Mouse (Mus musculus) midbrain, embryonic 15.5 days (tissue): ENCODE results near the gene Bpifb2. TPM values are rescaled to one million over a fixed set of nuclear protein-coding genes. Genes with fewer than 3 reads are reported as not detected.

Source experiments
- ATAC-seq: fragments of 200-750 bp; cut with Nextera tagmentation; replicated peaks from 2 replicates; pipeline ENCODE4 v1.8.0; 2017; ENCODE audit warnings: moderate TSS enrichment
- H3K27ac ChIP-seq: fragments of 300-500 bp; sonication (generic); 2 replicates; pipeline ENCODE4 v1.5.1; 2015; ENCODE audit warnings: mild to moderate bottlenecking, inconsistent platforms
- H3K27me3 ChIP-seq: fragments of 300-500 bp; sonication (generic); replicated peaks from 2 replicates; pipeline ENCODE4 v1.6.1; 2015; ENCODE audit warnings: inconsistent platforms
- H3K36me3 ChIP-seq: fragments of 300-500 bp; sonication (generic); replicated peaks from 2 replicates; pipeline ENCODE4 v1.6.1; 2015; ENCODE audit warnings: inconsistent platforms
- H3K4me1 ChIP-seq: fragments of 300-500 bp; sonication (generic); 2 replicates; pipeline ENCODE4 v1.6.1; 2015; ENCODE audit warnings: inconsistent platforms
- H3K4me2 ChIP-seq: fragments of 300-500 bp; sonication (generic); 2 replicates; pipeline ENCODE4 v1.6.1; 2015; ENCODE audit warnings: inconsistent platforms, mild to moderate bottlenecking, moderate library complexity
- H3K4me3 ChIP-seq: fragments of 300-500 bp; sonication (generic); 2 replicates; pipeline ENCODE4 v1.5.1; 2015; ENCODE audit warnings: mild to moderate bottlenecking, inconsistent platforms
- H3K9ac ChIP-seq: fragments of 300-500 bp; sonication (generic); 2 replicates; pipeline ENCODE4 v1.6.1; 2015; ENCODE audit warnings: mild to moderate bottlenecking, inconsistent platforms
- H3K9me3 ChIP-seq: fragments of 300-500 bp; sonication (generic); 2 replicates; pipeline ENCODE4 v1.6.1; 2016; ENCODE audit warnings: inconsistent platforms
- WGBS: fragments of 180-500 bp; shearing (Covaris S2); methylation state at CpG from one replicate; pipeline ENCODE4 v1.1.7; 2015; ENCODE audit warnings: mixed read lengths; 5-methylcytosine and 5-hydroxymethylcytosine counted together
- polyA plus RNA-seq: library from polyadenylated mRNA; unstranded; fragments of >200 nt; fragmentation: Nextera tagmentation; extraction: Ambion mirVana; gene quantifications from 2 replicates; pipeline ENCODE4 v1.2.1, GENCODE M21; 2015

The Bpifb2 gene
- polyA plus RNA-seq, 1 experiment from 2014 or later = not detected

DNA sequence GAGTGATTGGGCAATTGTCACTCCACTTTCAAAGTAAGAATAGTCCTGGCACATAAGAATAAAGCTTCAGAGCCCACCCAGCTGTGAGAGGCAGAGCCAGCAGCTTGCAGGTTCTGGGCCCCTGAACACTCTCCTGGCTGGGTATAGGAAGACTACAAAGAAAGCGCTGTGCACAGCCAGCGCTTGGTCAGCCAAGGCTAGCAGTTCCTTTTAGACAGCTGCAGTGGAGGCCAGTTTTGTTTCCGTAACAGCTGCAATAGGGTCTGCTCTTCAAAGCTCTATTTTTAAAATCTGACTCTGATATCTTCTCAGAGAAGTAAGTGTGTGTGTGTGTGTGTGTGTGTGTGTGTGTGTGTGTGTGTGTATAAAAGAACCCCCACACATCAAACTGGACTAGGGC lies 12.9 kb upstream of the Bpifb2 start:
- Histone ChIP-seq H3K27me3 (no peaks in the 10 kb centered on the region), H3K4me1 (no peaks in the 10 kb centered on the region), H3K4me3 (no peak overlapping the region), H3K27ac (no peak overlapping the region), H3K9me3 (no peaks in the 10 kb centered on the region), H3K9ac (no peak overlapping the region), H3K4me2 (no peak overlapping the region), H3K36me3 (no peaks in the 10 kb centered on the region)
- no peak for ATAC-seq
- WGBS = 62% methylated on average over 3 of the region's 3 CpGs

DNA sequence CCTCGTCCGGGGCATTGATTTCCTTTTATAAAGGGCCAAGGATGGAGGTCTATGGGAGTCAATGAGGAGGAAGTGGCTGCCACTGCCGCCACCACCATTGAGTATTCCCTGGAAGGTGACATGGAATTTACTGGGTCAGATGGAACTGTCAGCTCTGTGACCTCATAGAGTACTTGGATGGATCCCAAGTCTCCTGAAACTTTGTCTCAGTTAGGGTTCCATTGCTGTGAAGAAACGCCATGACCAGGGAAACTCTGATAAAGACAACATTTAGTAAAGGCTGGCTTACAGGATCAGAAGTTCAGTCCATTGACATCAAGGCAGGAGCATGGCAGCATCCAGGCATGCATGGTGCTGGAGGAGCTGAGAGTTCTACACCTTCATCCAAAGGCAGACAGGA lies 3.9 kb upstream of the Bpifb2 start, which contains the start of gene Sun5:
TSS of gene Sun5 (minus strand) at position 101 of the 400 bp plus-strand sequence.
- Histone ChIP-seq H3K4me2 (no peak within 1 kb of the TSS), H3K27me3 (no peaks in the 10 kb centered on the region), H3K9ac (no peak within 1 kb of the TSS), H3K4me1 (no peaks in the 10 kb centered on the region), H3K9me3 (no peaks in the 10 kb centered on the region), H3K4me3 (no peak within 1 kb of the TSS), H3K27ac (no peak within 1 kb of the TSS), H3K36me3 (no peaks in the 10 kb centered on the region)
- no peak for ATAC-seq
- WGBS = 88% methylated on average over 4 of the region's 4 CpGs

DNA sequence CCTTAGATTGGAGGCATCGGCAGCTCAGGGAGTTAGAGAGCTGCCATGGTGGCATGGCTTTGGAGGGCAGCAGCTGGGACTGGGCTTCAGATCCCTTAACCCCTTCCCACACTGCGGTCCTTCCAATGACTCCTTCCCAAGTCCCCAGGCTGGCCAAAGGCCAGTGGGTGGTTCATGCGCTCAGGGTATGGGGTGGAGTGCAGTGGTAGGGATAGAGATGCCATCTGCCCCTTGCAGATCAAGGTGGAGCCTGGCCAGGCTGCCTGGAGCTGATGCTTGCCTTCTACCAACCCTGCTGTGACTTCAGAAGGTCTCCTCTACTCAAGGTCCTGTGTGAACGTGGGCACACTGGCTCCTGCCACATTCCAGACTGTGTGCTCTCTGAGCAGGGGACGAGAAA lies 24.3 kb downstream of the Bpifb2 start:
- Histone ChIP-seq H3K27me3 (no peaks in the 10 kb centered on the region), H3K9ac (no peak overlapping the region), H3K4me2 (no peak overlapping the region), H3K36me3 (no peaks in the 10 kb centered on the region), H3K4me1 (no peaks in the 10 kb centered on the region), H3K27ac (no peak overlapping the region), H3K9me3 (no peaks in the 10 kb centered on the region), H3K4me3 (no peak overlapping the region)
- no peak for ATAC-seq
- 87% methylated on average over 5 of the region's 5 CpGs for WGBS

DNA sequence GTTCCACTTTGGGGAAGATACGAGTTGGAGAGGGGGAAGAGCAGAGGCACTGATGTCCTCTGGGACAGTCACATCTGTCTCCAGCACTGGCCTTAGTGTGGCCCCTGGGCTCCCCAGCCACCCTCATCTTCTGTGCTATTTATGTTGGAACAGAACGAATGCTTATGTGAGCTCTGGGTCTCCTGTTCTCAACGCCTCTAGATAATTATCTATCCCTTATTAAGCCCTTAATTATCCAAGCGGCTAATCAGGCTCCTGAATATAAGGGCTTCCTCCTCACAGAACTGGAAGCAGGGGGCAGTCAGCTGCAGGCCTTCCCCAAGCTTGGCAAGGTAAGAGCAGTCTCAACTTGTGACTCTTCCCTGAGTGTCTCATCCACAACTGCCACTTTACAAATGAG lies 25.2 kb downstream of the Bpifb2 start, which contains the start of gene Bpifb6:
TSS of gene Bpifb6 (plus strand) at position 301 of the 400 bp plus-strand sequence.
- no peaks in the 10 kb centered on the region for H3K9me3 ChIP-seq

DNA sequence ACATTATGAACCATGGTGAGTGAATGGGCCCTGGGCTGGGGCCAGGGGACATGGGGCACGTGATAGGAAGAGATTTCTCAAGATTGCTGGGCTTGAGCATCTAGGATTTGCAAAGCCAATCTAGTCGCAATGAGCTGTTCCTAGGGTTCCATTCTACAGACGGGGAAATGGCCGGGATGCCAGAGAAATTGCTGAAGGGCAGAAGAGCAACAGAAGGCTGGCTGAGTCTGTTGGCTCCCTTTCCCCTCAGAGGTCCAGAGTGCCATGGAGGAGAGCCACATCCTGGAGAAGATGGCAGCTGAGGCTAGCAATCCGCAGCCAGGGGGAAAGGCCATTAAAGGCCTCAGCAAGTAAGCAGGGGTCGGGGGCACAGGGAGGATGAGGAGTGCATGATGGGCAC lies 27.9 kb downstream of the Bpifb2 start:
- Histone ChIP-seq H3K4me2 (no peak overlapping the region), H3K27me3 (no peaks in the 10 kb centered on the region), H3K27ac (no peak overlapping the region), H3K9me3 (no peaks in the 10 kb centered on the region), H3K4me3 (no peak overlapping the region), H3K4me1 (no peaks in the 10 kb centered on the region), H3K9ac (no peak overlapping the region), H3K36me3 (no peaks in the 10 kb centered on the region)
- 80% methylated on average over 6 of the region's 6 CpGs for WGBS
- ATAC-seq = no peak

More for the DNA sequence above, 25.2 kb downstream of the Bpifb2 start, which contains the start of gene Bpifb6:
- ATAC-seq = no peak
- Histone ChIP-seq H3K9ac (no peak within 1 kb of the TSS), H3K4me1 (no peaks in the 10 kb centered on the region), H3K4me3 (no peak within 1 kb of the TSS), H3K36me3 (no peaks in the 10 kb centered on the region), H3K4me2 (no peak within 1 kb of the TSS), H3K27me3 (no peaks in the 10 kb centered on the region), H3K27ac (no peak within 1 kb of the TSS)
- 75% methylated on average over 4 of the region's 4 CpGs for WGBS

DNA sequence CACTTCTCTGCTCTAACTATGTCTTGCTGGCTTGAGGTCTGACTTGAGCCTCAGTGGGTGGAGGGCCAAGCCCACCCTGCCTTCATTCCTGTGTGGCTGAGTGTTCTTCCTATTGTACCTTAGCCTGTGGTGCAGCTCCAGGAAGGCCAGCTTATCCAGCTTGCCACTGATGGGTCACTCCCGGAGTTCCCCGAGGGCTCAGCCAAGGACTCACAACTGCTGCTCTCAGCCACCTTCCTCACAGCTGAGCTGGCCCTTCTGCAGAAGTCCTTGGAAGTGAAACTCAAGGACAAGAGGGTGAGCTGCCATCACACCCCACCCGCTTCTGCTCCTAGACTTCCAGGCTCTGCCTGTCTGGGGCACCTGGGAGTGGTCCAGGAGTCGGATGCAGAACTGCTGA lies 31.8 kb downstream of the Bpifb2 start:
- no peak overlapping the region for H3K27ac ChIP-seq
- no peaks in the 10 kb centered on the region for H3K4me1 ChIP-seq
- WGBS = 95% methylated on average over 4 of the region's 4 CpGs
- ATAC-seq = no peak
- no peaks in the 10 kb centered on the region for H3K36me3 ChIP-seq
- H3K27me3 ChIP-seq = no peaks in the 10 kb centered on the region
- no peak overlapping the region for H3K9ac ChIP-seq
- no peaks in the 10 kb centered on the region for H3K9me3 ChIP-seq
- H3K4me2 ChIP-seq = no peak overlapping the region
- H3K4me3 ChIP-seq = no peak overlapping the region

DNA sequence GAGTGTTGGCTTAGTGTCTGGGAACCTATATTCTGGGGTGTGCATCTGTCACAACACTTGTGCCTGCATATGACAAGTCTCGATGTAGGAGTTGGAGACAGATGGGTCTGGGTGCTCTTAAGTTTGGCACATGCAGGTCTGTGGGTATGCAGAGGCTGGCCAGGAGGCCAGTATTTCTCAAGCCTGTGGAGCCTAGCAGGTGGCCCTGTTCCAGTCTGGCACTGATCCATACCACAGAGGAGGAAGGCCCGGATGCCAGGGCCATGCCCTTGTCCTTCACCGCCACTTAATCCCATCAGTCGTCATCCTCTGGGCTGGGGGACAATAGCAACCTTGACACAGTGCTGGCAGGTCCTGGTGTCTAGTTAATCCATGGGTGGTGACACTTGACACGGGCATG lies 39.3 kb downstream of the Bpifb2 start:
- Histone ChIP-seq H3K27me3 (no peaks in the 10 kb centered on the region), H3K4me1 (no peaks in the 10 kb centered on the region), H3K4me2 (no peak overlapping the region), H3K9me3 (no peaks in the 10 kb centered on the region), H3K4me3 (no peak overlapping the region), H3K36me3 (no peaks in the 10 kb centered on the region), H3K27ac (no peak overlapping the region), H3K9ac (no peak overlapping the region)
- no peak for ATAC-seq
- WGBS = 39% methylated on average over 5 of the region's 5 CpGs

DNA sequence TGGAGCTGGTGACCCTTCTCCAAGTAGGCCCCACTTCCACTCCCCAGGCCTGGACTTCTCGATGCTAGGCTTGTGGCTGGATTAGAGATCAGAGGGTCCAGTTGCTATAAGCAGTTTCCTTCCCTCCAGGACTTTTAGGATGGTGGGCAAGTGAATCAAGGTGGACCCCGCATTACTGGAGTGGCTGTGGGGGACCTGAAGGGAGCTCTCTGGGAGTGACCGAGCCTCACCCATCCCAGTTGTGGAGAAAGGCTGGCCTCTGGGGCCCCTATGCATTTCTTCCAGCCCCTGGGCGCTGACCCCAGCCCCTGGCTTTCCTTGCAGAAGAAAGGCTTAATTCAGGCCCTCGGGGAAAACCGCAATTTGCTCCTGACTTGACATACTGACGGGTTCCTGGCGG lies 43.1 kb downstream of the Bpifb2 start, which contains the start of gene Bpifb3:
TSS of gene Bpifb3 (plus strand) at position 301 of the 400 bp plus-strand sequence.
- no peaks in the 10 kb centered on the region for H3K27me3 ChIP-seq
- H3K9ac ChIP-seq = no peak within 1 kb of the TSS
- no peak within 1 kb of the TSS for H3K27ac ChIP-seq
- ATAC-seq = no peak
- no peaks in the 10 kb centered on the region for H3K9me3 ChIP-seq
- 66% methylated on average over 8 of the region's 8 CpGs for WGBS
- H3K36me3 ChIP-seq = no peaks in the 10 kb centered on the region
- H3K4me1 ChIP-seq = no peaks in the 10 kb centered on the region
- H3K4me2 ChIP-seq = no peak within 1 kb of the TSS
- no peak within 1 kb of the TSS for H3K4me3 ChIP-seq

DNA sequence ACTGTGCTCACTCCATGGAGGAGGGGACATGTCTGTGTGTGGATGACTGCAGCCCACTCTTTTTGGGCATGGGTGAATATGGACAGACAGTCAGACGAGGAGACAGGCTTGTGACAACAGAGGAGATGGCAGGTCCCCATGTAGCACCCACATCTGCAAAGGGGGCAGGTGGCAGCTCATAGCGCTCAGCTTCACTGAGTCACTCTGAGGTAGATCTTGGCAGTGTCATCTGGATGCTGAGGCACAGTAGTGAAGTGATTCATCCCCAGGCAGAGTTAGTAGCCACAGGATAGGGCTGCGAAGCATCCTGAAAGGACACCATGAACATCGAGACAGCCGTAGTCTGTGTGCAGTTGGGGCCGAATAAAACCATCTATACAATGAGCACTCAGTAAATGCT lies 46.4 kb downstream of the Bpifb2 start:
- no peak for ATAC-seq
- H3K4me2 ChIP-seq = no peak overlapping the region
- H3K27ac ChIP-seq = no peak overlapping the region
- no peaks in the 10 kb centered on the region for H3K36me3 ChIP-seq
- H3K27me3 ChIP-seq = no peaks in the 10 kb centered on the region
- H3K9me3 ChIP-seq = no peaks in the 10 kb centered on the region
- WGBS = 88% methylated on average over 6 of the region's 6 CpGs
- H3K4me3 ChIP-seq = no peak overlapping the region
- no peaks in the 10 kb centered on the region for H3K4me1 ChIP-seq
- no peak overlapping the region for H3K9ac ChIP-seq

DNA sequence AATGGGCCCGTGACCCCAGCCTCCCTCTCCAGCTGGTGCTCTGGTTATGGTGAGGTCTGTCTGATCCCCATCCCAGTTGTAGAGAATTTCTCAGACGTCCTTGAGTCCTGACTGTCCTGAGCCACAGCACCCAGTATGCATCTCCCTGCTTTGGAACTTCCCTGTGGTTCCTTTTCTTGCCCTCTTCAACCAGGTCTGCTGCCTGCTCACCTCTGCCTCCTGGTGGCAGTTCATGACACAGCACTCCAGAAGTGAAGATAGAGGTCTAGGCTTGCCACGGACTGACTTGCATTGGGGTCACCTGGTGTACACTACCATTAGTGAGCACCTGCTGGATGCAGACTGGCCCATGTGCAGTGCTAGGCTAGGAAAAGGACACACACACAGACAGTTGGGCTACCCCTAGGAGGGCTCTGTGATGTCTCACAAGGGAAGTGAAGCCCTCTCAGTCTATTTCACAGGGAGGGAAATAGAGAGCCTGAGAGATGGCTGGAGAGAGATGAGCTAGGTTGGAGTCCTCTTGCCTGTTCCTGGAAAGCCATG lies 55.1 kb downstream of the Bpifb2 start:
- ATAC-seq = no peak
- Histone ChIP-seq H3K4me2 (no peak overlapping the region), H3K9me3 (no peaks in the 10 kb centered on the region), H3K9ac (no peak overlapping the region), H3K36me3 (no peaks in the 10 kb centered on the region), H3K4me1 (peaks cover 6% of the 10 kb centered on the region), H3K27me3 (no peaks in the 10 kb centered on the region), H3K4me3 (no peak overlapping the region), H3K27ac (no peak overlapping the region)
- WGBS = 43% methylated on average over 3 of the region's 3 CpGs

DNA sequence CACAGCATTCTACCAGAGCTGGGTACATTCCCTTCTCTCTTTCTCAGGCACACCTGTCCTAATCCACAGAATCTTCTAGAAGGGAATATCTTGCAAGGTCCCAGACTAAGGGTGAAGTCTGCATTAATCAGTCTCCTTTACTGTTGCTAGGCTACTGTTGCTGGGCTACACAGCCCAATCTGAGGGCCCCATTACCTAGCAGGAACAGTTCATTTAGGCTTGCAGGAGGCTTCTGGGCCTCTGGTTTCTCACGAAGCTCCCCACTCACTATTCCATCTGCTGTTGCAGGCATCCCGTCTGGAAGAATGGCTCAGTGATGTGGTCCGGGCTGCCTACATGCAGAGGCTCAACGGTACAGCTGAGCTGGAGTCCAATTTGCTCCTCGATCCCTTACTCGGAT lies 56.3 kb downstream of the Bpifb2 start:
- no peaks in the 10 kb centered on the region for H3K9me3 ChIP-seq
- H3K9ac ChIP-seq = no peak overlapping the region
- no peaks in the 10 kb centered on the region for H3K36me3 ChIP-seq
- H3K4me3 ChIP-seq = no peak overlapping the region
- H3K4me1 ChIP-seq = peaks cover 6% of the 10 kb centered on the region
- 47% methylated on average over 6 of the region's 6 CpGs for WGBS
- ATAC-seq = peak; percentile 70; the same call in 1 of the 2 replicates
- H3K4me2 ChIP-seq = no peak overlapping the region
- no peak overlapping the region; the same call in 1 of the 2 replicates for H3K27ac ChIP-seq
- no peaks in the 10 kb centered on the region for H3K27me3 ChIP-seq

DNA sequence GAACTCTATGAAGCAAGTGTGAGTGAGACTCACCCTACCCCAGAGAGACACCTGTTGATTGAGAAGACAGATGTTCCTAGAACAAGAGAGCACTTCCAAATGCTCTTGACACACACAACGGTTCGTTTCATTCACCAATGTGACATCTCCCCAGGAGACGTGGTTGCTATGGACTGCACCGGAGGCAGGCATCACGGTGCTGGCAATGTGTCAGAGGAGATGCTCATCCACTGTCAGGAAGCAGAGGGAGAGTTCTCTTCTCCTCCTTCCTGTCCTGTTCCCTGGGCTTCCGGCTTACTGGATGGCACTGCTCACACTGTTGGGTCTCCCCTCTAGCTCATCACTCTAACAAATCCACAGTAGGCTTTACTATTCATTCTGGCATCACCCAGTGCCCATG lies 58.5 kb downstream of the Bpifb2 start:
- no peak overlapping the region for H3K27ac ChIP-seq
- H3K4me2 ChIP-seq = no peak overlapping the region
- H3K9me3 ChIP-seq = no peaks in the 10 kb centered on the region
- H3K27me3 ChIP-seq = no peaks in the 10 kb centered on the region
- H3K4me3 ChIP-seq = no peak overlapping the region
- H3K9ac ChIP-seq = no peak overlapping the region
- no peaks in the 10 kb centered on the region for H3K36me3 ChIP-seq
- no peak for ATAC-seq
- H3K4me1 ChIP-seq = peaks cover 6% of the 10 kb centered on the region
- WGBS = 66% methylated on average over 6 of the region's 6 CpGs

DNA sequence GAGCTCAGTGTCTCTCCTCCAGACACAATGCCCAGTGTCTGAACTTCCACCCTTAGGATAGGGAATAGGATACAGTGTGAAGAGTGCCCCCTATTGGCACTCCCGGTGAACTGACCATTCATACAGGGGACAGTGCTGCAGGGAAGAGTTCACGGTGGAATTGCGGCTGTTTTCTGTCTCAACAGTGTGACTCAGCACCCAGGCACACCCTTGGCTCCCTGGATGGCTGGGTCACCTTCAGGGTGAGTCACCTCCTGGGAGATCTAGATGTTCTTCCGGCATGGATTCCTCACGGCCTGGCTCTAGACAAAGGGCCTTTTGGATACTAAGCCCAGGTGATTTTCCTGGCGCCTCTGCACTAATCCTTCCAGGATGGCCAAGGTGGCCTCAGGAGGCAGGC lies 60.5 kb downstream of the Bpifb2 start:
- H3K27ac ChIP-seq = no peak overlapping the region
- no peak overlapping the region for H3K9ac ChIP-seq
- H3K4me3 ChIP-seq = no peak overlapping the region
- no peak for ATAC-seq
- peaks cover 6% of the 10 kb centered on the region for H3K4me1 ChIP-seq
- WGBS = 91% methylated on average over 6 of the region's 6 CpGs
- no peaks in the 10 kb centered on the region for H3K36me3 ChIP-seq
- H3K9me3 ChIP-seq = no peaks in the 10 kb centered on the region
- no peak overlapping the region for H3K4me2 ChIP-seq
- no peaks in the 10 kb centered on the region for H3K27me3 ChIP-seq
